Mouse (Mus musculus): ENCODE measurements around the gene Saa2. TPM values are rescaled to one million over a fixed set of nuclear protein-coding genes. Genes with fewer than 3 reads are reported as not detected.
"Not testable (repeated sequence)": the region's sequence is repeated elsewhere in the genome, so short reads cannot be mapped to it uniquely, and the experiment has no call there.

The Saa2 gene
- under 1 TPM in 1 of 2 experiments, not detected in 1; 0.25 TPM for polyA plus RNA-seq (2017; shearing (Covaris generic))

DNA sequence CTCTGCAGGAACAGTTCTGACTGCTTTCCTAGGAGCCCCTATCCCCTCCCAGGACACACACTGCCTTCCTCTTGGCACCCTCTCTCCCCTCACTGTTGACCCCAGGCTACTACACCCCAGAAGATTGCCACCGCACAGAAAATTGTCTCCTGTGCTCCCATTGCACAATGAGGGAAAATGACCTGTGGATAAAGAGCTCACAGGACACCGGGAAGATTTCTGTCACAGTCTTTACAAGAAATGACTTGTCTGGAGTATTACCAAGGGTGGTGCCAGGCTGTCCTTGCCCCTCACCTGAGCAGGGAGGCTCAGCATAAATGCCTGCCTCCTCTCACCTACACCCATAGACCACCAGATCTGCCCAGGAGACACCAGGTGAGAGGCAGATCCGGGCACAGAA lies at the start of gene Saa2:
Saa2 (plus strand) TSS at position 301 of the 400 bp plus-strand sequence.
- no peak for ATAC-seq

DNA sequence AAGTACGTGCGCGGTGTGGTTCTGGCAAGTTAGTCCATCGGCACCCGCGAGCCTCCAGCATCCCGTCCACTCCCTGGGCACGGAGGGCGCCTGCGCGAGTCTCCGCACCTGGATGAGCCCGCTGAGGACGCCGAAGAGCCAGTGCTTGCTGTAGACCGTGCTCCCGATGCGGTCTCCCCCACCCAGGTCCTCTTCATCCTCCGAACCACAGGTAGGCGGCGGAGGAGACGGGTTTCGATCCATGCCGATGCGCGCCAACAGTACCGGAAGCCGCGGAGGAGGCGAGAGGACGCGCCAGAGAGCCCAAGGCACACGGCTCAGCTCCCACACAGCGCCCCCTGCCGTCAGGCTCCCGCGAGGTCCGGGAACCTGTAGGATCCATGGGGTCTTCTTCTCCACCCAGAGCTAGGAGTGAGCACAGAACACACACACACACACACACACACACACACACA lies 41.2 kb upstream of the Saa2 start, which contains the start of gene Saal1:
Saal1 (minus strand) TSS at position 291 of the 455 bp plus-strand sequence.
- peak; percentile 96 for ATAC-seq

DNA sequence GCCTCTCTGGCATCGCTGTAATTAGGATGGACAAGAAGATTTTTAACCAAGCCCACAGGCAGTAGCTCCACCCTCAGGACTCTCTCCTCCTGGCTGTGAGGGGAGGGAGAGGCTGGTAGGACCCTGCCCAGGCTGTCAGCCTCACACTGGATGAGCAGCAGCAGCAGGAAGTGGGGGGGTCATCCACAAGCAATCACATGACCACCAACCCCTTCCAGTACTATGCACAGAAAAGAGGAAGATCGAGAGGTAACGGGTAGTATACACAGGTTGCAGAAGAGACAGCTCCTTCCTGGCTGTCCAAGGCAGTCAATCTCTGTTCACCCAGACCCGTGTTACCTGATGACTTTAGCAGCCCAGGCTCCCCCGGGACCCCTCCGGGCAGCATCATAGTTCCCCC lies 39.3 kb upstream of the Saa2 start:
- no peak for ATAC-seq

DNA sequence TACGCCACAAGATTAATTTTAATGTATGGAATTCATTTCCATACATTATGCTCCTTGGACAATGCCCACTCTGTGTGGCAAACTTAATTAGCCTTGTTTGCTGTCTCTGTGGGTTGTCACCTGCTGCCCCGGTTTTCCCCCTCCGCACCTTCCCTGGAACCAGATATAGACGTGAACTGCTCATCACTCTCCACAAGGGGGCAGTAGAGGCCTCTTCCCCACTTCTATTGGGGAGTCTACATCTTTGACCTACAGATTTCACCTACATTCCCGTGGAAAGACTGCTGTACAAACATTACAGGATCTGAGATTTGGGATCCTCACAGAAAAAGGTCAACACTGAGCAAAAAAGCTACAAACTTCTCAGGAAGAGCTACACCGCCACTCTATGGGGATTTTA lies 37.1 kb upstream of the Saa2 start:
- peak; percentile 33 for ATAC-seq

DNA sequence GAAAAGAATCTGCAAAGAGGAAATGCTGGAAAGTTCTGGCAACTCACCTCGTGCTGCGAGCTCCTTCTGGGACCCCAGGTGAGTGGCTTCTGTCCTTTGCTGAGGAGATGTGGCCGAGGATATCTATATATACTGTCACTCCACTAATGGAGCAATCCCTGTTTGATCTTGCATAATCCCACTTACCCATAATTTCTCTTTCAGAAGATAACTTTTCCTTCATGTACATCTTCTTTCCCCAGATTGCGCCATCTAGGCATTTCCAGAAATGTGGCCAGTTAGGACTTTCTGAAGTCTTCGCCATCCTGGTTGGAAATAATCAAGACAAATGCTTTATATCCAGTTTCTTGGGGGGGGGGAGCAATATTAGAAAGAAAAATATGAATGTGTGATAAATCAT lies 36.0 kb upstream of the Saa2 start, which contains the start of gene Saa3:
Saa3 (minus strand) TSS at position 101 of the 400 bp plus-strand sequence.
- no peak for ATAC-seq

DNA sequence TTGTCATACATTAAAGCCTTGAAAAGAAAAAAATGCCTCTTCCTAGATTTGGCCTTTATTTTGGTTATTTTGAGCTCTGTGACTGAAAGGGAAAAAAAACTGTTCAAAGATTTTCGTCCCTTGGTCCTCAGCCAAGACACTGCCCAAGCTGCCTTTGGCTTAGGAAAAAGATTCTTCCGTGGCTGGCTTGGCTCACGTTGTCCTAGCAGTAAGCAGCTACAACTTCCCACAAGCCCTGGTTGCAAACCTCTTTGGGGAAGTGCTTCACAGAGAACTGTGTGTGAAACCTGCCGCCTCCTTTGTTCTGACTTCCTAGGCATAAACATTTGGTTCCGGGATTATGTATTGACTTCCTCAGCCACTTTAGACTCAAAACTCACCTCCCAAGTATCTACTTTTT lies 34.7 kb upstream of the Saa2 start:
- ATAC-seq, result no peak

DNA sequence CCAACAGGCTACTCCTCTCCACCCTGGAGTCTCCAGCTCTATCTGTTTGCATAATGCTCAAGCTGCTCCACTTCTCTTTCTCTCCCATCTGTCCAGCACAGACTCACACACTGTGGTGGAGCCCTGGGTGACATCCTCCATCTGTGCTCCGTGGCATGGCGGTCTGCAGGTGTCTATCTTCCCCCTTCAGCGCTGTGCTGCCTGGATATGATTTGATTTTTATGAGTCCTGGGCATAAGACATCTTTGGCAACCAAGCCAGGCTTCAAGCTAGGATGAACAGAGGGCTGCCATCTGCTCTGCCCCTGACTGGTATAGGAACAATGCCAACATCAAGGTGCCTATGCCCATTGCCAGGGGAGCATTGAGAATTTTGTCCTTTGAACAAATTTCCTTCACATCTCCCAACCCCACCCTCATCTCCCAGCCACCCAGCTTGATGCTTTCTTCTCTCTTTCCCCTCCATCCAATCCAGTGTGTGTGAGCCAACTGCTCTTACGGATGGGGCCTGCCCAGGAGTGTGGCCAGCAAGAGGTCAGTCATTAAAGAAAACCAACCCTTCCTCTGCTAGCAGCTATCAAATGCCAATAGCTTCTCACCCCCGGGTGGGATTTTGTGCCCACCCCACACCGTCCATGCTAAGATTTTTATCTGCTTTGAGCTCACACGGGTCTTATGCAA lies 32.9 kb upstream of the Saa2 start:
- ATAC-seq, result no peak

DNA sequence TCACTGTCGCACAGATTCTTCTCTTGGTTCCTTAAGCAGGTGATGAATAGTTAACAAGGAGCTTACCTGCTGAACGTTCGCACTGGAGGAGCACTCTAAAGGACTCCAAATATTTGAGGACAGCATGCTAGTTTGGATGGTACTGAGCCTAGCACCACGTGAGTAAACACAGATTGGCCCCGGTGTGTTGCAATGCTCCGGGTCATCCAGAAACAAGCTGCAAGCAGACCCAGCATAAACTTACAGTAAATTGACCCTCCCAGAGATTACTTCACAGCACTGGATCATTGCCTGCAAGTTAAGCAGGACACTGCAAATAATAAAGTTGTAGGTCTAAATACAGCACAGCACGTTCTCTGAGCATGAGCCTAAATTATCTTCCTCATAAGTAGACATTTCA lies 32.1 kb upstream of the Saa2 start:
- ATAC-seq, result no peak

DNA sequence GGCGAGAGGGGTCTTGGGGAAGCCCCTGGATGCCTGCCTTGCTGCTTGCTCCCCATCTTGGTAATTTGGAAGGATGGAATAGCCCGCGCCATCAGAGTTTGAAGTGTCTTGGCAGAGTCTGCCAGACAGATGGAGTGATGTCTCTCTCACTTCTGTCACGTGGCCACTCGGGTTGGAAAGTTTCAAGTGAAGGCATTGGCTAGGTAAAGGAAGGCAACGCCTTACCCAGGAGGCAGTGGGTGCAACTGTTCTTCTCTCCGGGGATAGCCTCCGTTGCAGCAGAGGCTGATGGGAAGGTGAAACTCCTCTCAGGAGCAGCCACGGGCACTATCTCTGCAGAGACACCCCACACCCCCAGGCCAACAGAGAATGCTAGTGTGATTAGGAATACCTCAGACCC lies 31.1 kb upstream of the Saa2 start:
- ATAC-seq, result no peak

DNA sequence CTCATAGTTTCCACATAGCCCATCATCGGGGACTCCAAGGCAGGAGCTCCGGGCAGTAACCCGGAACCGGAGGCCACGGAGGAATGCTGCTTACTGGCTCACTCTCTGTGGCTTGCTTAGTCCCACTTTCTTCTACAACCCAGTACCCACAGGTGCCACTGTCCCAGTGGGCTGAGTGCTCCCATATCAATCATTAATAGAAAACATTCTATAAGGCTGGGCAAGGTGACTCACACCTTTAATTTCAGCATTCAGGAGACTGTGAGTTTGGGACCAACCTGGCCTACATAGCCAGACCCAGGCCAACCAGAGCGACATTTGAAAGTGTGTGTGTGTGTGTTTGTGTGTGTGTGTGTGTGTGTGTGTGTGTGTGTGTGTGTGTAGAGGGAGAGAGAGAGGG lies 28.2 kb upstream of the Saa2 start:
- no peak for ATAC-seq

DNA sequence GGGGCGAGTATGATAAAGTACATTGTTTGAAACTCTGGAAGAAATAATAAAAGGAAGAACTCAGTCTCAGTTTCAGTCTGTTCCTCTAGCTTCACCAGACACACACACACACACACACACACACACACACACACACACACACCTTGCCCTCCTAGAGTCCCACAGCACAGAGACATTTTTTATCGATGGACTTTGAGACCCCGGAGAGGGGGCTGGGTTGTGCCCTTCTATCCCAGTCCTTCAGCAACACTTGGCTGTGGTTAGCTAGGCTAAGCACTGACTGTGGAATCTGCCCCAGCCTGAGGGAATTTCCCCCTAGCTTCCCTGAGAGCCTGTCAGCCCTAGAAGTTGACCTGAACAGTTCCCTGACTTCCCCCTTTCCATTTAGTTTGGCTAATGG lies 27.7 kb upstream of the Saa2 start:
- ATAC-seq, result no peak

DNA sequence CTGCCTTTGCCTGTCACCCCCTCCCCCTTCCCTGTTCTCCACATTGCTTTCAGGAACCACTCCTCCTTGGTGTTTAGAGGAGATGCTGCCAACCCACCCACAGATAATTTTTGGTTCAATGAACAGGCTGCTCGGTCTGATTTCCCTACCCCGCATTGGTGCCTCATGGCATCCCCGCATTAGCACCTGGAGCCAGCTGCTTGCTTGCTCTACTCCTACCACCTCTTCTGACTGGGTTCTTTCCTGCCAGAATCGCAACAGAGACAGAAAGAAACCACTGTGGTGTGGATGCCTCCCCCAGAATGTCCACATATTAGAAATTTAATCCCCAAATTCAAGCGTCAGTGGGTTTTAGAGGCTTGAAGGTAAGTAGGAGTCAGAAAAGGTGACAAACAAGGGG lies 27.2 kb upstream of the Saa2 start:
- no peak for ATAC-seq

DNA sequence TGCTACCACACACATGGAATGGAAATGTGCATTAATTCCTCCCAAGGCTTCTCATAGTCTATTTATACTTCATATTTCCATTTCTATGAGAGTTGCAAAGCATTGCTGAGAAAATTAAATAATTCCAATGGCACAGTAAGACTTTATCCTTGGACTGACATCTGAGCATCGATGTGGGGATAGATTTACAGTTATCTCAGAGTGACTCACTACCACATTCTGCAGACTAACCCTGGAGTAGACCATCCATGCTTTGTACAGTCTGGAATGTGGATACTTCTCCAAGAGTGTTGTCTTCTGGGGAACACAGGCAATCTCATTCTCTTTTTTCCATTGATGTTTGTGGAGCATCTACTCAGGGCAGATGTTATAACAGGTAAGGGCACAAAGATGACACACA lies 24.0 kb upstream of the Saa2 start:
- no peak for ATAC-seq

DNA sequence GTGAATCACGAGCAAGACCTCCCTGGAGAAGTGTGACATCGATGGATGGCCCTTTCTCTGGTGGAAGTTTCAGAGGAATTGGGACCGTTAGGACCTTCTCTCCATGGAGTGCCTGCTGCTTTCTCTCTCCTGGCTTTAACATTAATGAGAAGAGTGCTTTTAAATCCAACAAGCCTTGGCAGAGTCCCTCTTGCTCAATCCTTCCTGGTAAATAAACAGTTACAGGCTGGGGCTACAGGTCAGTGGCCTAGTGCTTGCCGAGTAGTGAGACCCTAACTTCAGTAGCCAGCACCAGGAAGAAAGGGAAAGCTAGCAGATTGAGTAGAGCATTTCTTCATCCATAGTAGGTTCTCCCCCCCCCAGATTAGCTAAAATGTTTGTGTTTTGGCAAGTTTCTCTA lies 19.1 kb upstream of the Saa2 start, which contains the start of gene Saa4:
Saa4 (minus strand) TSS at position 146 of the 400 bp plus-strand sequence.
- ATAC-seq, result no peak

DNA sequence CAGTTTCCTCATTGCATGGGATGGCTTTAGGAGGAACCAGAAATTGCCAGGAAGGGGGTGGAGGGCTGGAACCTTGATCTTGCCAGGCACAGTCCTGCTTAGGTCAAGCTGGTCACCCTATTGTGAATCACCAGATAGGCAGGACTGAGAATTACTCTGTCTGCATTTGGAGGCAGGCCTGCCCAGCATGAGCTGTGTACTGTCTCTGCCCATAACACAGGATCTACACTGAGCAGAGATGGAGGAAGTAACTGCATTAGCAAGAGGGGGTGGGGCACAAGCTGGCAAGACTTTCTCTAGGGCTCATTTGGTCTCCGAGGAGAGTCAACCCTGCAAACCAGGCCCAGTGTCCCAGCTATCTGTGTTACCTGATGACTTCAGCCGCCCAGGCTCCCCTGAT lies 16.6 kb upstream of the Saa2 start:
- no peak for ATAC-seq

DNA sequence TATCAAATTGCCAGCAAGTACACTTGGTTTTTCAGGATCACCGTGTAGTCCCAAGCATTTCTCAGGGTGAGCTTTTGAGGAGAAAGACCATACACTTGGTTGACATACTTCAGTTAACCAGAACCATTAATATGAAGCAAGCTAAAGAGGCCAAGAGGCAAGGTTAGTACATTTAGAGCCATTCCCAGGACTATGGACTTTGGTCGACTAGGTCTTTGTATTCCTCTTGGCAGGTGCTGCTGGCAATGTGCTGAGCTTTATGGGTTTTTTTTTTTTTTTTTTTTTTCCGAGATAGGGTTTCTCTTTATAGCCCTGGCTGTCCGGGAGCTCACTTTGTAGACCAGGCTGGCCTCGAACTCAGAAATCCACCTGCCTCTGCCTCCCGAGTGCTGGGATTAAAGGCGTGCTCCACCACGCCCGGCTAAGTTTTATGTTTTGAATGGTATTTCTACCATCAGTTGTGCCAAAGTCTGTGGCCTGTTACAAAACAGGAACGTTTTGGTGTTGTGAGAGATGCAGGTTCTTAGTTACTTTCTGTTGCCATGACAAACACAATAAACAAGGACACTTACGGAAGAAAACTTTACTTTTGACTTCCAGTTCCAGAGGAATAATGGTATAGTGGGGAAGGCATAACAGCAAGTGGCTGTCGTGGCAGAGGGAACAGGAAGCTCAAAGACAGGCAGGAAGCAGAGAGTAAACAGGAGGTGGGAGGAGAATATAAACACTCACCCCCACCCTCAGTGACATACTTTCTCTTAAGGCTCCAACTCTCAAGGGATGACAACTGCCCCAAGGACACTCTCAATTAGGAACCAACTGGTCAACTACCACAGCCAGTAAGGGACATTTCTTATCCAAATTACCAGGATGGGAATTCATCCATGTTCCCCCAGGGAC lies 12.8 kb upstream of the Saa2 start:
- no peak for ATAC-seq

DNA sequence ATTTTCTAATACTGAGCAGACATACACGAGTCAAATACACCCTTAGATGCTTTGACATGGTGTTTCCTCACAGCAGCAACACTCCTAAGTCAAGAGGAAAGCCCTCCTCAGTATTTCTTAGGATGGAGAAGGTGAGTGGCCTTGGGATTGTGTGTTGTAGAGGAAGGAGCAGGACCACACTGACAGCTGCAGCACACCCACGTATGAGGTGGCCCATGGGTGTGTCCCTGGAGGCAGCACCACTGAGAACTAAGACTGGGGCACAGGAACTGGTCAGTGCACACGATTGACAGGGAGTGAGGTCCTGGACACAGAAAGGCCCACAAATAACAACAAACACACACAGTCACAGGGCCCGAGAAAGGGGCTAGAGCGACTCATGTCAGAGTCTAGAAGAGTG lies 11.5 kb upstream of the Saa2 start:
- ATAC-seq, result not testable (repeated sequence)

DNA sequence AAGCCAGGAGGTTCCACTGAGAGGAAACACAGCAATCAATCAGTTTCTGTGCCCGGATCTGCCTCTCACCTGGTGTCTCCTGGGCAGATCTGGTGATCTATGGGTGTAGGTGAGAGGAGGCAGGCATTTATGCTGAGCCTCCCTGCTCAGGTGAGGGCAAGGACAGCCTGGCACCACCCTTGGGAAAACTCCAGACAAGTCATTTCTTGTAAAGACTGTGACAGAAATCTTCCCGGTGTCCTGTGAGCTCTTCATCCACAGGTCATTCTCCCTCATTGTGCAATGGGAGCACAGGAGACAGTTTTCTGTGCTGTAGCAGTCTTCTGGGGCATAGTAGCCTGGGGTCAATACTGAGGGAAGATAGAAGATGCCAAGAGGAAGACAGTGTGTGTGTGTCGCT lies 8.7 kb upstream of the Saa2 start, which contains the start of gene Saa1:
Saa1 (minus strand) TSS at position 101 of the 400 bp plus-strand sequence.
- ATAC-seq, result not testable (repeated sequence)

DNA sequence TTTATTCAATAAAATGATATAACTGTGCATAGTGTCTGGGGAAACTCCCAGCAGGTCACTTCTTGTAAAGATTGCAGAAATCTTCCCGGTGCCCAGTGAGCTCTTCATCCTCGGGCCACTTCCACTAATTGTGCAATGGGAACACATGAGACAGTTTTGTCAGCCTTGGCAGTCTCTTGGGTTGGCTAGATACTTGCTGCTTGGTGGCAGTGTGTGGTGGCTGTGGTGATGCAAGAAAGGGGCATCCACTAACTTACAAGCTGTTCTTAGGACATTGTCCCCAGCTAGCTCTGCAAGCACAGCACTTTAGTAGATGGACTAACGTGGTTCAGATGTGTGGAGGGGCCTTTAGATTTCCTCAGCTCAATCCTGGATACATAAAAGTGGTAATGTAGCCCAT lies 5.8 kb upstream of the Saa2 start:
- ATAC-seq, result no peak

DNA sequence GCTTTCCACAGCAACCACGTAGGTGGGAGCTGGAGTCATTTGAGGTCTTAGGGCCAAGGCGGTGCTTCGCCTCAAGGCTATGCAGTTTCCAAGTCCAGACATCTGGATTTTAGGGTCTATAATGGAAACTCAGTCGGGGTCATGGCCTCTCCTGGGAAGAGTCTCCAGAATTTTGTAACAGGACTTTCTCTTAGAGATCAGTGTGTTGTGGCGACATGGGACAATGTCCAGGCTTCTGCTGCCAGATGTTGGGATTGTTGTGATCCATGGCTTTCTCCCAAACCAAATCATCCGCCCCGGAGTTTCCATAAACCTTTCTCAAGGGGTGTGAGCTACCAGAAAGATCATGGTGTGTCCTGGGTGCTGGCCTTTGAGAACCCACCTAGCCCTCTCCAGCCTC lies 5.2 kb upstream of the Saa2 start:
- ATAC-seq, result no peak

DNA sequence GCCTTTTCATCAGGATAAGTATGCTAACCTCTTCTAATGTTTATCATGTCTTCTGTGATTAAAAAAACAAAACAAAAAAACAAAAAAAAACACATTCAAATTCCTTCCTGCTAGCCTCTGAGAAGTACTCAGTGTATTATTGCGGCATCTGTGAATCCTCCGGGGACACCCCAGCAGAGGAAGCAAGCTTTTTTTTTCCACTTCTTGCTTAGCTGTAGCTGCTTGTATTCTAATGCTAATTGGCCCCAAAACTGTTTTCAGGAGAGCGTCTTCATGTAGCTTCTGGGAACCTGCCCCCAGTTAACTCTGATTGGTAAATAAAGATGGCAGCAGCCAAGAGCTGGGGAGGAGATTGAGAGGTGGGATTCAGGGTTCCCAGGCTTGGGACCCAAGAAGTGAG lies 3.1 kb upstream of the Saa2 start:
- no peak for ATAC-seq

DNA sequence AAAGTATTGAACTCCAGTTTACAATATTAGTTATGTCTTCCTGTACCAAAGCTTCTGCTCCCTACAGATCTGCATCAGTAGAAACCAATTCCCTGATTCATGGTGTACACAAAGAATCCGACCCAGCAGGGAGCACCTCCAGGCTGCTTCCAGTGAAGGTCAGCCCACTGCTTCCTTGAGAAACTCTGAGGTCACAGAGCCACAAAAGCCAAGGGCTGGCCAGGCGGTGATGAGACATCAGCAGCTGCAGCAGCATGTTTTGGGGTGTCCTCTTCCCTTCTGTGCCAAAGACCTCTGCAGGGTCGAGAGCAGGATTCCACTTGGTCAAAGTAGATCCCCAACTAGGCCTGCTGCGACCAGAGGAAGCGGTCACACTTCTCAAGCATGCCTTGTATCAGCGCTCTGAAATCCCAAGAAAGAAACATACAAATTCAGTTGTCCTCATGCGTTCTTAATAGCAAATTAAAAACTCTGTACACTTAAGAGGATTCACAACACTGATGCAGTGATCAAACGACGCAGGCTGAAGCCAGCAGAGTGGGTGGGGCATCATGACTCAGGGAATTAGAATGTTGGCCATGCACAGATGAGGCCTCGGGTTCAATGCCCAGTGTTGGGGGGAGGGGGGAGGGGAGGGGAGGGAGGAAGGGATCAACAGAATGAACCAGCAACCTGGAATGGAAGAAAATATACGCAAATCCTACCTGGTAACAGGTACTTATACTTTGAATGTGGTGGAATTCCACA lies 9.6 kb downstream of the Saa2 start:
- ATAC-seq, result no peak

DNA sequence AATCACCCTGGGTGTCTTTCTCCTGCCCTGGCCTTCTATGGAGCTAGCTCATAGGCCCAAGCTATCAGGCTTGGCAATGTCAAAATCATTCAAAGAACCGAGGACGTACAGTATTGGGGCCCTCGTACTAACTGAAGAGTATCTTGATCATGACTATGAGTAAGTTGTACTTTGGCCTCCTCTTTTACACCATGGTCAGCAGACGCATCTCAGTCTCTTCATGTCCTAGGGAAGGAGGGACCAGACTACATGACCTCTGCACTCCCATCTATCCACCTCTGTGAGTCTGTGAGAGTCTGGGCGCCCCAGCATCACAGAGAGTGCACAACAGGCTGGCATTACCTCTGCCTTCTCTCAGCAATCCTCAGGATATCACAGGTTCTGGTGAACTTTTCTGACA lies 11.0 kb downstream of the Saa2 start:
- no peak for ATAC-seq
